Mouse (Mus musculus) megakaryocyte progenitor cell, adult 5-6 weeks (primary cell): Measurements from ENCODE around the gene Vps51. TPM values are rescaled to one million over a fixed set of nuclear protein-coding genes. Genes with fewer than 3 reads are reported as not detected.

Experiments used
- ATAC-seq: replicated peaks from 2 replicates; pipeline ENCODE4 v1.8.0; 2016; ENCODE audit warnings: mild to moderate bottlenecking, moderate TSS enrichment, inconsistent platforms; ENCODE audit not compliant: poor library complexity
- total RNA-seq, 2 experiments: library from RNA; stranded (forward) in 1 of 2; stranded (reverse) in 1 of 2; fragments of 157-497, 149-512 nt in 1 of 2; fragments of 200-1000 nt in 1 of 2; gene quantifications; 2 replicates each; pipeline versions ENCODE4 v1.2.3 to v1.2.4; 2015 to 2017

The Vps51 gene
- total RNA-seq (2015) (30.4 and 33.2 TPM in 2 replicates), total RNA-seq (2017) (42.8 and 54.7 TPM in 2 replicates)

DNA sequence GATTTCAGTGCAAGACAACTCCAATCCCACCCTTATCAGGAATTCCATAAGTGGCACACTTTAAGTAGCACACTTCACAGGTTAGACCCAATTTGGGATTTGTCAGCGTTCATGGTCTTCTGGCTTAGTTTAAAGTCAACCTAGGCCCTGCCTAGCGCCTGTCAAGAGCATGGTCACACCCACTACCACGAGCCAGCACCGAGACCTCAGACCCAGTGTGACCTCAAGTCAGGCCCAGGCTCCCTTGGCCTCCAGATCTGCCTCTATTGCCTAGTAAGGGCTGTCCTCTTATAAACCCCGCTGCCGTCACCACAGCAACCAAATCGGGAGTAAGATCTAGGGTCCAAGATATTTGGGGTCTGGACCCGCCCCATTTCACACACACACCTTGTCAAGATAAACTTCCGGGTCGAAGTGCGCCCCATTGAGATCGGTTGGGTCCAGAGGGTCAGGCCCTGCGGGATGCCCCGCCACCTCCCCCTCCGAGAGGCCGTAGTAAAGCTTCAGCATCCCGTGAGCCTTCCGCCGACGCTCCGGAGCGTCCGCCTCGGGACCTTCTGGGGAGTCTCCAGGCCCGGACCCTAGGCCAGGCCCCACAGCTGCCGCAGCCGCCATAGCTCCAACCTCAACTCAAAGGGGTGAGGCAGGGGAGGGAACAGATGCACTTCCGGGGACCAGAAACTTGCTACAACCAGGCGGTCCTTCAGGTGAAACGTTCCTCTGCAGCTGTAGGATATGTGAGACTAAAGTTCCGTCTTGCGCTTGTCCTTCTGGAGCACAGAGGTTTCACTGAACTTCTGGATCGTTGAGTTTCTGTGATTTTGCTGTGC lies at the start of gene Vps51:
TSS of gene Vps51 (minus strand) at position 668 of the 830 bp plus-strand sequence.
- ATAC-seq: peak; percentile 99

GRCm38 (mm10) chr19:6126289-6126688 lies 49.3 kb upstream of the Vps51 start:
- ATAC-seq: peak; percentile 48

- ATAC-seq: no peak
These were observed 47.9 kb upstream of the Vps51 start for GRCm38 (mm10) chr19:6124898-6125297.

DNA sequence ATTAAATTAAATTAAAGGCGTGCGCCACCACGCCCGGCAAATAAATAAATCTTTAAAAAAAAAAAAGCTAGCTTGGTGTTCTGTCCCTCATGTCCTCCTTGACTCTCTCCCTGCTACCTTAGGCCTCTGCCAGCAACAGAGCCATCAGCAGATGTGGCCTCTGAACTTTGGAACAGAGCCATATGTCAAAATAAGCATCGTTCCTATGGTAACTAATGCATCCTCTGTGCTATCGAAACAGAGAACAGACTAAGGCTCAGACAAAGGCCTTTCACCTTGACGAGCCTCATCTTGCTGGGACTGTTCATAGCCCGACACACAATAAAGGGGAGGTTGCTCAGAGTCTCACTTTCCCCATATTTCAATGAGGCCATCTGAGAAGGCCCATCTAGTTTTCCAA lies 46.3 kb upstream of the Vps51 start:
- ATAC-seq: no peak

- ATAC-seq: no peak
These were observed 44.7 kb upstream of the Vps51 start for GRCm38 (mm10) chr19:6121761-6122160.

DNA sequence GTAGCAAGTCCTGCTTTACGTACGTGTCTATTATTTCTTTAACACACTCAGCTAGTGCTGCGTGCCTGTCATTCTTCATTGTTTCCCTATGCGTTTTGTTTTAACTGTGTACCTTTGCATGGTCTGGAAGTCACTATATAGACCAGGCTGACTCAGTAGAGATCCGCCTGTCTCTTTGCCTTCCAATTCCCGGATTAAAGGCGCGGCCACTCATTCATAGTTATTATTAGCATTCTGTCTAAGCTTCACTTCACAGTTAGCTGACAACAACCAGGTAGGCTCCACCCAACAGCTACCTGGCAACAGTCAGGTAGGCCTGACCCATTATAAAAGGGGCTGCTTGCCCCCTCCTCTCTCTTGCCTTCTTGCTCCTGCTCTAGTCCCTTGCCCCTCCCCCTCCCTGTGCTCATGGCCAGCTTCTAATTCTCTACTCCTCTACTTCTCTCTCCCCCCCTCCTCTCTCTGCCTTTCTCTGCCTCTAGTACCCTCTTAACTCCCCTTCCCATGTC lies 41.7 kb upstream of the Vps51 start:
- no peak for ATAC-seq

- peak; percentile 91 for ATAC-seq
These were observed 41.1 kb upstream of the Vps51 start, which contains the start of gene Sac3d1 for GRCm38 (mm10) chr19:6117986-6118676. Gene Sac3d1, minus strand, starts transcription at chr19:6118650.

DNA sequence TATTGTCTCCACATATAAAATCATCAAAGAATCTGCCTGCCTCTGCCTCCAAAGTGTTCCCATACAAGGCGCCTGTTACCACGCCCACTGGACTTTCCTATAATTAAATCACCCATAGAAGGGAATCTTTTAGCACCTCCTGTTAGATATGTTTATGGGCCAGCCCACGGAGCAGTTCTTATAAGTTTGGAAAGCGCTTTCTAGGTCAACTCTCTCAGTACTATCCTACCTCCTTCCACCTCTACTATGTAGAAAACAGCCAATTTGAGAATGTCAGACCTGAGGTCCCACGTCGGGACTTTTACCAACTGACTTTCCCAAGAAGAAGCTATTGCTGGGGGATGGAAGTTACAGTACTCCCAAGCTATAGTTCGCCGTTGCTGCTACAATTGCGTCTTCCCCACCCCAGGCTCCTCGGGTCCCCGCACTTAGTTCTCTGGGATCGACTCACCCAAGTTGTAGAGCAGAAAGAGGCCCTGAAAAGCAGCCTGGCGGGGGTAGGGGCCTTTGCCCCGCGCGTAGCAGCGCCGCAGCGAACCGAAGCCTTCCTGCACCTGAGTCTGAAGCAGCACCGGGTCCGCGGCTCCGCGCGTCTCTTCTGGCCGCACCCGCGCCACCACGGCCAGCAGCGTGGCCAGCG lies 40.4 kb upstream of the Vps51 start:
- ATAC-seq: no peak

DNA sequence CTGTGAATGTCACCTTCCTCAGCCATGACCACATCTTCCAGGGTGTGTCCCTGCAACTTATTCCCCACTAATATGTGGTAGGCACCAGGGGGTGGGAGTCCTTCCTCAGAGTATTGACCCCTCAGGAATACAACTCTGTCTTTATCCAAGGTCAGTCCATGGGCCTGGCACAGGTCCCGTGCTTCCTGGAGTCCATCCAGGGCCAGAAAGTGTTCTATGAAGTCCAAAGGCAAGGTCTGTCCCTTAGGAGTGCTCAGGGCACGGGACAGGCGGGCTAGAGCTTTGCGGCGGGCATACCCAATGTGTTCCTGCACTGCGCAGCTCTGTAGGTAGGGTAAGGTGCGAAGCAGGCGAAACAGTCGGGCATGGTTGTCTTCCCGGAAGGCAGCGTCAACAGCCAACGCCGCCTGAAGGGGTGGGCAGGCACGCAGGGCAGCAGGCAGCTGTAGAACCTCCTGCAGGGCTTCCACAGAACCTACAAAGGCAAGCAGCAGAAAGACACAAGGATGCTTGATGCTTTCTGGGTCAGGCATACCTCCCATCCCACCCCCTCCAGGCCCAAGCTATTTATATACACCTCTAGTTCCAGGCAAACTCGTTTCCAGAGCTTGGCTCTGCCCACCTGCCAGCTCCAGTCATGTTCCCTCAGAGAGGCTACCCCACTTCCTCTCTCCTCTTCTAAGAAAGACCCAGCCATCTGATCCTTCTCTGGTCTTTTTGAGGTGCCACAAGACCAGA lies 39.3 kb upstream of the Vps51 start:
- no peak for ATAC-seq

GRCm38 (mm10) chr19:6113116-6113515 lies 36.1 kb upstream of the Vps51 start:
- no peak for ATAC-seq

- no peak for ATAC-seq
These were observed 28.6 kb upstream of the Vps51 start, which contains the start of gene Naaladl1 for GRCm38 (mm10) chr19:6105586-6105985. Gene Naaladl1, plus strand, starts transcription at chr19:6105782.

DNA sequence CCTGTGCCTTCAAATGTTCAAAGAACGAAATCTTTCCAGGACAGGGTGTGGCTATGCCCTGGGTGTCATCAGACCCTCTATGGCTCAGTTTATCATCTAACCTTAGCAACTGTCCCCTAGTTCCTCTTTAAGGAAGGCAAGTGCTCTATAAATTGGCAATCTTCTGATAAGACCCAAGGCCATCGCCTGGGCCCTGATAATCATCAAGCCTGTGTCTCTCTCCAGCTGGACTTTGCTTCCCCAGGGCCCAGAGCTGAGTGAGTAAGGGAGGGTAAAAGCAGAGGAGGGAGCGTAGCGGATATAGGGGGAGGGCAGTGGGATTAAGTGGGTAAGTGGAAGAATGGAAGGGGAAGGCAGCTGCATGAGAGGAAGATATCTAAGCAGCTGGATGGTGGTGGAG lies 27.4 kb upstream of the Vps51 start:
- peak; percentile 26; the same call in 1 of the 2 replicates for ATAC-seq

DNA sequence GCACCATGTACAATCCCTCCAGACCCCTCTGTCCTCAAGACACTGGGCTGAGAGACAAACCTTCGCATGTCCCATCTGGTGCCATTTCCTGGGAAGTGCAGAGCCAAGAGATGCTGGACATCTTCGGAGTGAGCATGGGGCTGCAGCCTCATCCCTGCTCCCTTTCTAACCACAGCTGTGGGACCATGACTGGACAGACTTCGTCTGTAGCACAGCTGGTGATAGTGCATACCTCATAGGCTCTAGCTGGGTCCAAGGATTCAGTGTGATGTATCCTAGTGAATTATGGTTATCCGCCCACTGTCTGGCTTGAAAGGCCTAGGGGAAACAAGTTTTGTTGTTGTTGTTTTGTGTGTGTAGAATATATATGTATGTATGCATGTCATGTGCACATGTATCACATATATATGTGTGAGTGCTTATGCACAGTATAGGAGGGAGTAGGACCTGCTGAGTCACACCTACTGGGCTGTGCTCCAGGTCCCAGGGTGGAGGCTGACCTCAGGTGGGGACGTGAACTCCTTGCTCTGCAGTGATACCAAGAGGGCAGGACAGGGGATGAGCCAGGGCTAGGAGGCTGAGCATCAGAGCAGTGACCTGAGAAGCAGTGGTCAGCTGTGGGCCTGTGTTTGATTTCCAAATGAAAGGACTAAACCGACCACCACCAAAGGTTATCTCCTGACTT lies 25.3 kb upstream of the Vps51 start:
- peak; percentile 72 for ATAC-seq

DNA sequence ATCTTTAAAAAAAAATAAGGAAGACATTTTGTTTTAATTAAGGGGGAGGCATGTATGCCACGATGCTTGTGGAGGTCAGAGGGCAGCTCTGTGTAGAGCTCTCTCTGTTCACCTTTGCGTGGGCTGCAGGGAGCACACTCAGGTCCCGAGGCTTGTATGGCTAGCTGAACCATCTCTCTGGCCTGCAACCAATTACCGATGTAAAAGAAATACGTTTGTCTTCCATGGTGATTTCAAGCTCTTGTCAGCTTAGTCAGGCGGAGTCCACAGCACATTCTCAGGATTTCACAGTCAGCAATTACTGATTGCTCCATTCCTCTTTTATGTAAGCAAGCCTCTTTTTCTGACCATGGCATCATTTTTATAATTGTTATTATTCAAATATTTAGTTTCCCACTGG lies 24.2 kb upstream of the Vps51 start:
- no peak for ATAC-seq

DNA sequence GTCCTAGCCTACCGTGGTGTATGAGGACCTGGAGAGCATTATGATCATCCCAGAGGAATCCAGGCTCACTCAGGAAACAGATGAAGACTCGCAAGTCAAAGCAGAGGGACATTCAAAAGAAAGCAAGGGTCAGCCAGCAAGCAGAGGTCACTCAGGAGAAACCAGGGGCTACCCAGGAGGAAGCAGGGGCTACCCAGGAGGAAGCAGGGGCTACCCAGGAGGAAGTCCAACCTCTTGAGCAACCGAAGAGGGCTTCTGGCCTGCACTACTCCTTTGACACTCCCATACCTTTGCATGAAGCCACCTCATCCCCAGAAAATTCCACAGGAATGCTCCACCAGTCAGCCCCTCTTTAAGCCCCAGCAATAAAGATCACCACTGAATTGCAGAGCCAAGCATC lies 20.8 kb upstream of the Vps51 start:
- 0 out of 2 replicates have a peak, but pooled peaks have one; percentile 14 for ATAC-seq

- no peak for ATAC-seq
These were observed 17.1 kb upstream of the Vps51 start, which contains the start of gene AC131692.1 for GRCm38 (mm10) chr19:6094119-6094518. Gene AC131692.1, plus strand, starts transcription at chr19:6094419.

- no peak for ATAC-seq
These were observed 11.8 kb upstream of the Vps51 start for GRCm38 (mm10) chr19:6088841-6089240.

DNA sequence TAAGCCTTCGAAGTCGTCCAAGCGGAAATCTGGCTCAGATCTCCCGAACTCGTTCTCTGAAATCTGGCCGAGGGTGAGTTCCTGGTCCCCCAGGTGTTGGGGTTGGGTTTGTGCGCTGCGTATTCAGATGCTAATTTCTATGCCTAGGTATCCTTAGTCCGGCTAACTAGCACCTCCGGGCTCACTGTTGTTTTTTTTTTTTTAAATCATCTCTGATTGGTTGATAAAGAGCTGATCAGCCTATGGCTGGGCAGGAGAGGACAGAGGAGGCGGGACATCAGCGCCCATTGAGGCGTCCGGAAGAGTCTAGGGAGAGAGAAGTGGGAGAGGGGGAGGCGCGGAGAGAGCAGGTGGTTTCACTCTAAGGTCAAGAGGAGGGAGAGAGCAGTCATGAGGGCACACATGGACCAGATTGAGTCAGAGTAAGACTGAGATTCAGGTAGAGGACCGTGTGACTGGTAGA lies 8.4 kb upstream of the Vps51 start:
- ATAC-seq: peak; percentile 82

- ATAC-seq: peak; percentile 95
These were observed 7.6 kb upstream of the Vps51 start, which contains the start of the genes Zfpl1 and Cdca5 for GRCm38 (mm10) chr19:6084478-6085248. Gene Zfpl1, minus strand, starts transcription at chr19:6084956. Gene Cdca5, plus strand, starts transcription at chr19:6084983.
